Comparison of ENCODE assay signal across 7 mouse cellular contexts in the genomic region with DNA sequence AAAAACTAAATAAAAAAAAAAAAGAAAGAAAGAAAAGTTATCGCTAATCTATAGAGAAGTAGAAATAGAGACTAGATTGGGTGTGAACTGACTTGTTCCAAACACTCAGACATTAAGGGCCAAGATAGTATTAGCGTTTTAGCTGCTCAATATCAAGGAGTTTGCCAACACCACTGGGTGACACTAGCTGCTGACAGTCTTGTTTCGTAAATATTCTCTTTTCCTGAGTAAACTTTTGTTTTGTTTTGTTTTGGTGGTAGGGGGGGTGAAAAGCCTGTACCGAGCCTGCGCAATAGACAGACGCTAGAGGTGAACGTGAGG. TPM values are rescaled to one million over a fixed set of nuclear protein-coding genes. Genes with fewer than 3 reads are reported as not detected.
DNase-seq lines count a peak whose midpoint lies in the region; ATAC-seq and TF ChIP-seq lines count a peak whose summit lies in the region.

No protein-coding gene starts in this region.

- no peaks in the 10 kb centered on the region for H3K9me3 ChIP-seq in lung, postnatal 0 days (ENCODE audit: low read length)
- H3K9me3 ChIP-seq in forebrain, embryonic 14.5 days (replicated peaks; ENCODE audit: control insufficient read depth, low read length): no peaks in the 10 kb centered on the region
- H3K9me3 ChIP-seq in limb, embryonic 15.5 days: no peaks in the 10 kb centered on the region
- no peaks in the 10 kb centered on the region for H3K9me3 ChIP-seq in stomach, embryonic 15.5 days

- no peak for DNase-seq in lung, postnatal 0 days (ENCODE audit: low spot score)
- no peak for DNase-seq in lung, postnatal 14 days
- DNase-seq in forebrain, embryonic 14.5 days (ENCODE audit: low spot score): no peak
- no peak for DNase-seq in thymus, postnatal 36 days
- no peak for DNase-seq in thymus, postnatal 25 days

- no peak for TF ChIP-seq CTCF in lung, postnatal 0 days (IDR thresholded peaks at IDR 0.05)

- TF ChIP-seq EP300 in lung, postnatal 0 days (IDR thresholded peaks at IDR 0.05): no peak; the same call in 1 of the 2 replicates

- no peak for ATAC-seq in lung, postnatal 0 days
- no peak for ATAC-seq in forebrain, embryonic 14.5 days
- ATAC-seq in limb, embryonic 15.5 days (ENCODE audit: insufficient number of reproducible peaks, low FRiP score, low TSS enrichment, low read depth): no peak
- ATAC-seq in stomach, embryonic 15.5 days (ENCODE audit: insufficient read depth, low FRiP score, low read depth): no peak

- H3K9ac ChIP-seq in lung, postnatal 0 days (replicated peaks; ENCODE audit: low read depth): no peak overlapping the region
- H3K9ac ChIP-seq in forebrain, embryonic 14.5 days (ENCODE audit: low read length): no peak overlapping the region
- H3K9ac ChIP-seq in limb, embryonic 15.5 days: no peak overlapping the region
- H3K9ac ChIP-seq in stomach, embryonic 15.5 days: no peak overlapping the region

- H3K4me2 ChIP-seq in lung, postnatal 0 days (replicated peaks; ENCODE audit: low read depth, low read length): no peak overlapping the region; the same call in 1 of the 2 replicates
- H3K4me2 ChIP-seq in forebrain, embryonic 14.5 days (ENCODE audit: low read length): peak overlapping the region; percentile 39
- H3K4me2 ChIP-seq in limb, embryonic 15.5 days: peak overlapping the region; percentile 42
- H3K4me2 ChIP-seq in stomach, embryonic 15.5 days: peak overlapping the region; percentile 50

- no peaks in the 10 kb centered on the region for H3K36me3 ChIP-seq in lung, postnatal 0 days (ENCODE audit: insufficient read depth, low read length)
- H3K36me3 ChIP-seq in forebrain, embryonic 14.5 days (ENCODE audit: control insufficient read depth, insufficient read depth, low read length): no peaks in the 10 kb centered on the region
- no peaks in the 10 kb centered on the region for H3K36me3 ChIP-seq in limb, embryonic 15.5 days
- H3K36me3 ChIP-seq in stomach, embryonic 15.5 days: no peaks in the 10 kb centered on the region

- H3K27ac ChIP-seq in lung, postnatal 0 days (ENCODE audit: low read length): peak overlapping the region; percentile 76
- no peak overlapping the region for H3K27ac ChIP-seq in forebrain, embryonic 14.5 days (ENCODE audit: low read depth, low read length)
- H3K27ac ChIP-seq in limb, embryonic 15.5 days: peak overlapping the region; percentile 63; the same call in 1 of the 2 replicates
- peak overlapping the region; percentile 95; the same call in 1 of the 2 replicates for H3K27ac ChIP-seq in stomach, embryonic 15.5 days

- H3K4me1 ChIP-seq in lung, postnatal 0 days (ENCODE audit: insufficient read depth, low read depth, low read length): no peaks in the 10 kb centered on the region
- H3K4me1 ChIP-seq in forebrain, embryonic 14.5 days (ENCODE audit: control insufficient read depth, insufficient read depth, low read length): peaks cover 3% of the 10 kb centered on the region; the same call in 1 of the 2 replicates
- no peaks in the 10 kb centered on the region for H3K4me1 ChIP-seq in limb, embryonic 15.5 days
- H3K4me1 ChIP-seq in stomach, embryonic 15.5 days: no peaks in the 10 kb centered on the region

- 7% methylated on average over 7 of the region's 7 CpGs for WGBS in lung, postnatal 0 days
- 31% methylated on average over 7 of the region's 7 CpGs for WGBS in forebrain, embryonic 14.5 days
- 19% methylated on average over 7 of the region's 7 CpGs for WGBS in limb, embryonic 15.5 days
- WGBS in stomach, embryonic 15.5 days: 8% methylated on average over 7 of the region's 7 CpGs

- 0 out of 2 replicates have a peak overlapping the region, but pooled peaks have one; percentile 68 for H3K4me3 ChIP-seq in lung, postnatal 0 days (ENCODE audit: low read depth, low read length)
- H3K4me3 ChIP-seq in forebrain, embryonic 14.5 days (ENCODE audit: low read depth, low read length): peak overlapping the region; percentile 63; the same call in 1 of the 2 replicates
- peak overlapping the region; percentile 68 for H3K4me3 ChIP-seq in limb, embryonic 15.5 days
- peak overlapping the region; percentile 31 for H3K4me3 ChIP-seq in stomach, embryonic 15.5 days (replicated peaks)

- H3K27me3 ChIP-seq in lung, postnatal 0 days (replicated peaks; ENCODE audit: insufficient read depth, low read length): no peaks in the 10 kb centered on the region
- no peaks in the 10 kb centered on the region for H3K27me3 ChIP-seq in forebrain, embryonic 14.5 days (replicated peaks; ENCODE audit: control insufficient read depth, insufficient read depth, low read length)
- no peaks in the 10 kb centered on the region for H3K27me3 ChIP-seq in limb, embryonic 15.5 days
- H3K27me3 ChIP-seq in stomach, embryonic 15.5 days (replicated peaks): no peaks in the 10 kb centered on the region

RNA-seq across cellular contexts. Expression of gene Otud5, which starts 0.4 kb away (rescaled TPM):
- 29.0 and 30.3 TPM in 2 replicates for polyA plus RNA-seq in lung, postnatal 0 days (2015; fragmentation: Nextera tagmentation; extraction: Ambion mirVana)
- polyA plus RNA-seq in forebrain, embryonic 14.5 days (2014; fragmentation: Nextera tagmentation; extraction: Ambion mirVana): 31.8 and 36.9 TPM in 2 replicates
- 35.9 and 43.7 TPM in 2 replicates for polyA plus RNA-seq in limb, embryonic 15.5 days (2015; fragmentation: Nextera tagmentation; extraction: Ambion mirVana)
- polyA plus RNA-seq in stomach, embryonic 15.5 days (2015; fragmentation: Nextera tagmentation; extraction: Ambion mirVana): 44.3 and 44.7 TPM in 2 replicates

RNA-seq across cellular contexts. Expression of gene Kcnd1, which starts 18.7 kb away (rescaled TPM):
- polyA plus RNA-seq in lung, postnatal 0 days (2015; fragmentation: Nextera tagmentation; extraction: Ambion mirVana): 0.30 and 0.41 TPM in 2 replicates
- 1.3 and 1.6 TPM in 2 replicates for polyA plus RNA-seq in forebrain, embryonic 14.5 days (2014; fragmentation: Nextera tagmentation; extraction: Ambion mirVana)
- polyA plus RNA-seq in limb, embryonic 15.5 days (2015; fragmentation: Nextera tagmentation; extraction: Ambion mirVana): 1.3 TPM in 2 replicates
- 1.4 and 1.5 TPM in 2 replicates for polyA plus RNA-seq in stomach, embryonic 15.5 days (2015; fragmentation: Nextera tagmentation; extraction: Ambion mirVana)

RNA-seq across cellular contexts. Expression of gene Pim2, which starts 37.3 kb away (rescaled TPM):
- 5.5 and 7.0 TPM in 2 replicates for polyA plus RNA-seq in lung, postnatal 0 days (2015; fragmentation: Nextera tagmentation; extraction: Ambion mirVana)
- polyA plus RNA-seq in forebrain, embryonic 14.5 days (2014; fragmentation: Nextera tagmentation; extraction: Ambion mirVana): 11.3 and 15.1 TPM in 2 replicates
- polyA plus RNA-seq in limb, embryonic 15.5 days (2015; fragmentation: Nextera tagmentation; extraction: Ambion mirVana): 4.8 and 5.1 TPM in 2 replicates
- polyA plus RNA-seq in stomach, embryonic 15.5 days (2015; fragmentation: Nextera tagmentation; extraction: Ambion mirVana): 10.3 and 15.9 TPM in 2 replicates

RNA-seq across cellular contexts. Expression of gene Slc35a2, which starts 43.0 kb away (rescaled TPM):
- 30.0 and 32.2 TPM in 2 replicates for polyA plus RNA-seq in lung, postnatal 0 days (2015; fragmentation: Nextera tagmentation; extraction: Ambion mirVana)
- 17.1 and 17.8 TPM in 2 replicates for polyA plus RNA-seq in forebrain, embryonic 14.5 days (2014; fragmentation: Nextera tagmentation; extraction: Ambion mirVana)
- 64.5 and 70.0 TPM in 2 replicates for polyA plus RNA-seq in limb, embryonic 15.5 days (2015; fragmentation: Nextera tagmentation; extraction: Ambion mirVana)
- 39.0 and 39.4 TPM in 2 replicates for polyA plus RNA-seq in stomach, embryonic 15.5 days (2015; fragmentation: Nextera tagmentation; extraction: Ambion mirVana)

RNA-seq across cellular contexts. Expression of gene Gripap1, which starts 51.2 kb away (rescaled TPM):
- polyA plus RNA-seq in lung, postnatal 0 days (2015; fragmentation: Nextera tagmentation; extraction: Ambion mirVana): 22.1 and 25.6 TPM in 2 replicates
- polyA plus RNA-seq in forebrain, embryonic 14.5 days (2014; fragmentation: Nextera tagmentation; extraction: Ambion mirVana): 44.0 and 50.4 TPM in 2 replicates
- polyA plus RNA-seq in limb, embryonic 15.5 days (2015; fragmentation: Nextera tagmentation; extraction: Ambion mirVana): 37.8 and 40.3 TPM in 2 replicates
- 38.9 and 42.4 TPM in 2 replicates for polyA plus RNA-seq in stomach, embryonic 15.5 days (2015; fragmentation: Nextera tagmentation; extraction: Ambion mirVana)
